Mouse (Mus musculus) liver, embryonic 16.5 days (tissue): ENCODE data around the gene Rnf133. TPM values are rescaled to one million over a fixed set of nuclear protein-coding genes. Genes with fewer than 3 reads are reported as not detected.

Experiments
- ATAC-seq: fragments of 200-750 bp; cut with Nextera tagmentation; 2 replicates; pipeline ENCODE4 v1.8.0; 2017; ENCODE audit warnings: low read depth, mild to moderate bottlenecking, moderate number of reproducible peaks, moderate library complexity
- H3K27ac ChIP-seq: fragments of 300-500 bp; sonication (generic); 2 replicates; pipeline ENCODE4 v1.5.1; 2014; ENCODE audit warnings: mild to moderate bottlenecking, low read length
- H3K27me3 ChIP-seq: fragments of 300-500 bp; sonication (generic); 2 replicates; pipeline ENCODE4 v1.6.1; 2014; ENCODE audit warnings: low read depth, low read length, mixed read lengths; ENCODE audit not compliant: control insufficient read depth, insufficient read depth
- H3K36me3 ChIP-seq: fragments of 300-500 bp; sonication (generic); 2 replicates; pipeline ENCODE4 v1.6.1; 2014; ENCODE audit warnings: mild to moderate bottlenecking; ENCODE audit not compliant: control insufficient read depth, insufficient read depth
- H3K4me1 ChIP-seq: fragments of 300-500 bp; sonication (generic); 2 replicates; pipeline ENCODE4 v1.6.1; 2014; ENCODE audit warnings: low read depth, low read length, mixed read lengths; ENCODE audit not compliant: control insufficient read depth
- H3K4me2 ChIP-seq: fragments of 300-500 bp; sonication (generic); 2 replicates; pipeline ENCODE4 v1.6.1; 2014; ENCODE audit warnings: low read depth, low read length, mixed read lengths
- H3K4me3 ChIP-seq: fragments of 300-500 bp; sonication (generic); 2 replicates; pipeline ENCODE4 v1.5.1; 2014; ENCODE audit warnings: low read depth, mild to moderate bottlenecking, low read length
- H3K9ac ChIP-seq: fragments of 300-500 bp; sonication (generic); 2 replicates; pipeline ENCODE4 v1.6.1; 2014; ENCODE audit warnings: low read depth, low read length
- H3K9me3 ChIP-seq: fragments of 300-500 bp; sonication (generic); replicated peaks from 2 replicates; pipeline ENCODE4 v1.6.1; 2016; ENCODE audit warnings: low read length; ENCODE audit not compliant: control insufficient read depth
- WGBS: fragments of 180-500 bp; shearing (Covaris S2); extraction: QIAGEN DNeasy Blood & Tissue Kit; methylation state at CpG from one replicate; pipeline ENCODE4 v1.1.7; 2014; ENCODE audit not compliant: insufficient replicate concordance; 5-methylcytosine and 5-hydroxymethylcytosine counted together
- polyA plus RNA-seq: library from polyadenylated mRNA; unstranded; fragments of >200 nt; fragmentation: Nextera tagmentation; extraction: Ambion mirVana; gene quantifications from 2 replicates; pipeline ENCODE4 v1.2.1, GENCODE M21; 2015

Rnf133 gene
- polyA plus RNA-seq, result not detected in 2 replicates

GRCm38 (mm10) chr6:23650205-23650604 is at the start of gene Rnf133:
Rnf133 (minus strand) TSS chr6:23650305.
- Histone ChIP-seq H3K9me3 (no peaks in the 10 kb centered on the region), H3K4me3 (no peak within 1 kb of the TSS), H3K36me3 (no peaks in the 10 kb centered on the region), H3K27me3 (no peaks in the 10 kb centered on the region), H3K4me2 (no peak within 1 kb of the TSS), H3K9ac (no peak within 1 kb of the TSS), H3K27ac (no peak within 1 kb of the TSS), H3K4me1 (no peaks in the 10 kb centered on the region)
- WGBS, result 53% methylated on average over 2 of the region's 2 CpGs
- ATAC-seq, result no peak

- H3K4me2 ChIP-seq, result no peak overlapping the region
- H3K4me3 ChIP-seq, result no peak overlapping the region
- no peaks in the 10 kb centered on the region for H3K27me3 ChIP-seq
- no peaks in the 10 kb centered on the region for H3K9me3 ChIP-seq
- H3K9ac ChIP-seq, result no peak overlapping the region
- ATAC-seq, result no peak
- no peak overlapping the region for H3K27ac ChIP-seq
- no peaks in the 10 kb centered on the region for H3K4me1 ChIP-seq
- WGBS, result 48% methylated on average over 1 of the region's 1 CpGs
- no peaks in the 10 kb centered on the region for H3K36me3 ChIP-seq
Measured at GRCm38 (mm10) chr6:23678172-23678571, 28.1 kb upstream of the Rnf133 start.

DNA sequence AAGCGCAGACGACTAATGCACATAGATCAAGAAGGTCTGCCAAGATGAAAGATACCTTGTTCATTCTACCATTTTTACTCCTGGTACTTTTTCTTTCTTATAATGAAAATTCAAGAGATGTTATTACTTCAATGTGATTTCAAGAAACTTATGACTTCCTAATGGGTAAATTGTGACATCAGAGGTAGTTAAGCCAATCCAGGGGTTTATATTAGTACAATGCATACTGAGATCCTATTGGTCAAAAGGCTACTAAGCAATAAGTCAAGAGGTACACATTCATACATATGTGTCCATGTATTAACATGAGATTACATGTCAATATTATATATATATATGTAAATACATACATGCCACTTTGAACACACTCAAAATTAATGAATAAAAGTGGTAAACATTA is 4.9 kb upstream of the Rnf133 start, which contains the start of gene Rnf148:
TSS of gene Rnf148 (minus strand) at position 101 of the 400 bp plus-strand sequence.
- Histone ChIP-seq H3K4me3 (no peak within 1 kb of the TSS), H3K27me3 (no peaks in the 10 kb centered on the region), H3K36me3 (no peaks in the 10 kb centered on the region), H3K9me3 (no peaks in the 10 kb centered on the region), H3K9ac (no peak within 1 kb of the TSS), H3K4me1 (no peaks in the 10 kb centered on the region), H3K4me2 (no peak within 1 kb of the TSS), H3K27ac (no peak within 1 kb of the TSS)
- ATAC-seq, result no peak
- 75% methylated on average over 2 of the region's 2 CpGs for WGBS

- Histone ChIP-seq H3K9me3 (no peaks in the 10 kb centered on the region), H3K4me3 (no peak overlapping the region), H3K27ac (no peak overlapping the region), H3K9ac (no peak overlapping the region), H3K27me3 (no peaks in the 10 kb centered on the region), H3K36me3 (no peaks in the 10 kb centered on the region), H3K4me2 (no peak overlapping the region), H3K4me1 (no peaks in the 10 kb centered on the region)
- ATAC-seq, result no peak
- 24% methylated on average over 8 of the region's 8 CpGs for WGBS
Measured at GRCm38 (mm10) chr6:23648732-23649131, 1.4 kb downstream of the Rnf133 start.

DNA sequence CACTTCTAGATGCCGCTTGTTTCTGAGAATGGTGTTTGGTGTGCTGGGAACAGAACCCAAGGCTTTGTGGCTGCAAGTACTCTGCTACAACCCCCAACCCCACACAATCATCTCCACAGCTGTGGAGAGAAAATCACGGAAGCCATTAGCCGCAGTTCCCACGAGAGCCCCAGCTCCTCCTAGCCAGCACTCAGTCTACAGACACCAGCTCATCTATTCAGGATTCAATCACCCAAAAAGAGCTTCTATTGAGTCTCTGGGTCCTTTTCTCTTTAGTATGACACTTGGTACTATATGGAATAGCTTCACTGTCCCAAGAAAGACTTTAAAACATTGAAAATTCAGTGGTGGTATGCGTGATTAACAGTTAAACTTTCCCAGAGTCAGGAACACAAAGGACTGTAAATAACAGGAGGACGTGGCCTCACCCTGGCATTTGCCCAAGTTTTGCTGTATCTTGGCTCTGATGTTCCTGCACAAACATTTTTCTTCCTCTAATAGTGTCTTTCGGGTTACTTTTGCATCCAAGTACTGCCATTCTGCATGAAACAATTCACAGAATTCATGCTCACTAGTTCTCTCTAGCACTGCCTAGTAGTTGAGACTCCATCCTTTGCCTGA is 2.4 kb downstream of the Rnf133 start:
- Histone ChIP-seq H3K4me2 (no peak overlapping the region), H3K36me3 (no peaks in the 10 kb centered on the region), H3K27me3 (no peaks in the 10 kb centered on the region), H3K9me3 (no peaks in the 10 kb centered on the region), H3K4me1 (no peaks in the 10 kb centered on the region), H3K4me3 (no peak overlapping the region), H3K27ac (no peak overlapping the region), H3K9ac (no peak overlapping the region)
- no peak for ATAC-seq
- 55% methylated on average over 7 of the region's 7 CpGs for WGBS

GRCm38 (mm10) chr6:23637081-23637480 is 13.0 kb downstream of the Rnf133 start:
- H3K9me3 ChIP-seq, result no peaks in the 10 kb centered on the region
- no peaks in the 10 kb centered on the region for H3K36me3 ChIP-seq
- no peaks in the 10 kb centered on the region for H3K4me1 ChIP-seq
- no peak for ATAC-seq
- no peak overlapping the region for H3K4me2 ChIP-seq
- no peak overlapping the region for H3K27ac ChIP-seq
- H3K9ac ChIP-seq, result no peak overlapping the region
- WGBS, result 44% methylated on average over 3 of the region's 3 CpGs
- H3K27me3 ChIP-seq, result no peaks in the 10 kb centered on the region
- no peak overlapping the region for H3K4me3 ChIP-seq

DNA sequence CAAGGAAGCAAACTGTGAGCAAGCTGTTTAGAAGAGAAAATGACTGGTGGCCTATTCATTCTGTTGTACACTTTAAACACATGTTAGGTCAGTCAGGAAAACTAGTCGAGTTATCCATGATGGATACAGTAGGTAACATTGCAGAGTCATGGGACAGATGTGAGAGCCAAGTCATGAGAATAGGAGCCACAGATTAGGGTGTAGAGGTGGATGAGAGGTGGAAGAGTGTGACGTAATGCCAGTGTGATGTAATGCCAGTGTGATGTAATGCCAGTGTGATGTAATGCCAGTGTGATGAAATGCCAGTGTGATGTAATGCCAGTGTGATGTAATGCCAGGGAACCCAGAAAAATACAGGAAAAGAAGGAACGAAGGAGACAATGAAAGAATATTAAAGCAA is 14.9 kb downstream of the Rnf133 start:
- Histone ChIP-seq H3K27ac (no peak overlapping the region), H3K4me2 (no peak overlapping the region), H3K27me3 (no peaks in the 10 kb centered on the region), H3K9me3 (no peaks in the 10 kb centered on the region), H3K36me3 (no peaks in the 10 kb centered on the region), H3K9ac (no peak overlapping the region), H3K4me3 (no peak overlapping the region), H3K4me1 (no peaks in the 10 kb centered on the region)
- 55% methylated on average over 3 of the region's 3 CpGs for WGBS
- ATAC-seq, result no peak

- no peak overlapping the region for H3K4me3 ChIP-seq
- H3K9ac ChIP-seq, result no peak overlapping the region
- H3K27ac ChIP-seq, result no peak overlapping the region
- H3K36me3 ChIP-seq, result no peaks in the 10 kb centered on the region
- H3K4me2 ChIP-seq, result no peak overlapping the region
- no peak for ATAC-seq
- H3K27me3 ChIP-seq, result no peaks in the 10 kb centered on the region
- no peaks in the 10 kb centered on the region for H3K4me1 ChIP-seq
- no peaks in the 10 kb centered on the region for H3K9me3 ChIP-seq
- 73% methylated on average over 9 of the region's 9 CpGs for WGBS
Measured at GRCm38 (mm10) chr6:23634016-23634415, 16.1 kb downstream of the Rnf133 start.

DNA sequence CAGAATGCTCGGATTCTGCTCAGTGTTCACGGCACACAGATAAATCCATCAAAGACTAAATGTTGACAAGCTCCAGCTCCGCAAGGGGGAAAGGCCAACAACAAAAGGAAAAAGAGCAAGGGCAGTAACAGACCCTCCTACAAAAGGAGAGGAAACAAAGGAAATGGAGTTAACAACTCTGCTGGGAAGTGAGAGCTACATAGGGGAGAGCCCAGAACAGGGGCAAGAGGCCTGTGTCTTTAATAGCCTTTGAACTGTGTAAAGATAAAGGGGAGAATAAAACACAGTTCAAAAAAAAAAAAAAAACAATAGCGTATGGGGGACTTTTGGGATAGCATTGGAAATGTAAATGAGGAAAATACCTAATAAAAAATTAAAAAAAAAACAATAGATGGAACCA is 19.6 kb downstream of the Rnf133 start:
- no peak for ATAC-seq
- 38% methylated on average over 4 of the region's 4 CpGs for whole genome bisulfite sequencing
- Histone ChIP-seq H3K4me2 (no peak overlapping the region), H3K9ac (no peak overlapping the region), H3K36me3 (no peaks in the 10 kb centered on the region), H3K4me1 (no peaks in the 10 kb centered on the region), H3K4me3 (no peak overlapping the region), H3K9me3 (no peaks in the 10 kb centered on the region), H3K27me3 (no peaks in the 10 kb centered on the region), H3K27ac (no peak overlapping the region)
